8 mouse cellular contexts compared by ENCODE assay signal in genomic region chr1:82641316-82641987, GRCm38 (mm10). TPM values are rescaled to one million over a fixed set of nuclear protein-coding genes. Genes with fewer than 3 reads are reported as not detected.
DNase-seq lines count a peak whose midpoint lies in the region; ATAC-seq and TF ChIP-seq lines count a peak whose summit lies in the region.

No protein-coding gene starts in this region.

- H3K27ac ChIP-seq in thymus, adult 2 months (ENCODE audit: control insufficient read depth, insufficient read depth, low read length) = no peak overlapping the region
- no peak overlapping the region for H3K27ac ChIP-seq in kidney, embryonic 14.5 days (ENCODE audit: low read depth, low read length)
- H3K27ac ChIP-seq in limb, embryonic 14.5 days (replicated peaks; ENCODE audit: low read depth, low read length) = no peak overlapping the region

- H3K36me3 ChIP-seq in thymus, adult 2 months (ENCODE audit: control insufficient read depth, insufficient read depth, low read length) = no peaks in the 10 kb centered on the region
- H3K36me3 ChIP-seq in kidney, embryonic 14.5 days (ENCODE audit: control insufficient read depth, insufficient read depth, low read length) = no peaks in the 10 kb centered on the region
- no peaks in the 10 kb centered on the region for H3K36me3 ChIP-seq in limb, embryonic 14.5 days (ENCODE audit: control insufficient read depth, insufficient read depth, low read length)
- H3K36me3 ChIP-seq in myocyte (ENCODE audit: control insufficient read depth, insufficient read depth) = no peaks in the 10 kb centered on the region
- H3K36me3 ChIP-seq in splenic B cell, adult 2 months (ENCODE audit: control insufficient read depth, insufficient read depth, low read length, poor library complexity, severe bottlenecking) = no peaks in the 10 kb centered on the region

- peak overlapping the region; percentile 37 for H3K4me2 ChIP-seq in kidney, embryonic 14.5 days (replicated peaks; ENCODE audit: low read depth, low read length)
- H3K4me2 ChIP-seq in limb, embryonic 14.5 days (replicated peaks; ENCODE audit: low read depth, low read length, severe bottlenecking) = peak overlapping the region; percentile 42
- peak overlapping the region; percentile 59 for H3K4me2 ChIP-seq in myocyte (ENCODE audit: low read depth)

- no peaks in the 10 kb centered on the region for H3K79me2 ChIP-seq in myocyte (ENCODE audit: control insufficient read depth, insufficient read depth)

- no peak overlapping the region for H3K4me3 ChIP-seq in thymus, adult 2 months (ENCODE audit: control insufficient read depth, insufficient read depth, low read length)
- H3K4me3 ChIP-seq in kidney, embryonic 14.5 days (ENCODE audit: low read length) = peak overlapping the region; percentile 22; the same call in 1 of the 2 replicates
- H3K4me3 ChIP-seq in limb, embryonic 14.5 days (replicated peaks; ENCODE audit: low read length) = peak overlapping the region; percentile 20
- no peak overlapping the region for H3K4me3 ChIP-seq in myocyte

- 43% methylated on average over 18 of the region's 18 CpGs for WGBS in thymus, adult 2 months
- WGBS in kidney, embryonic 14.5 days = 32% methylated on average over 18 of the region's 18 CpGs
- WGBS in limb, embryonic 14.5 days = 39% methylated on average over 18 of the region's 18 CpGs

- peak; percentile 77; the same call in 1 of the 2 replicates for TF ChIP-seq CTCF in thymus, adult 2 months (IDR thresholded peaks at IDR 0.05; ENCODE audit: borderline replicate concordance, control insufficient read depth, extremely low read depth, insufficient read depth, low read length, poor library complexity)

- DNase-seq in thymus, adult 2 months = peak; percentile 54
- DNase-seq in thymus, adult 18-20 months = no peak
- peak; percentile 56 for DNase-seq in embryo, embryonic 11.5 days (ENCODE audit: low read depth, low spot score)
- DNase-seq in limb, embryonic 14.5 days (ENCODE audit: low spot score) = peak; percentile 69
- DNase-seq in splenic B cell, adult 2 months (ENCODE audit: low read depth, low spot score) = peak; percentile 48

- no peaks in the 10 kb centered on the region for H3K27me3 ChIP-seq in thymus, adult 2 months (ENCODE audit: control insufficient read depth, insufficient read depth, low read length)
- H3K27me3 ChIP-seq in kidney, embryonic 14.5 days (ENCODE audit: control insufficient read depth, insufficient read depth, low read length) = no peaks in the 10 kb centered on the region
- H3K27me3 ChIP-seq in limb, embryonic 14.5 days (ENCODE audit: control insufficient read depth, insufficient read depth, low read length) = no peaks in the 10 kb centered on the region
- H3K27me3 ChIP-seq in myocyte (ENCODE audit: control insufficient read depth, insufficient read depth, insufficient read length) = peaks cover 9% of the 10 kb centered on the region
- H3K27me3 ChIP-seq in splenic B cell, adult 2 months (ENCODE audit: control insufficient read depth, insufficient read depth, low read length, poor library complexity, severe bottlenecking) = no peaks in the 10 kb centered on the region

- peak; percentile 59; the same call in 1 of the 2 replicates for ATAC-seq in granulocyte monocyte progenitor cell, adult 5-6 weeks (replicated peaks; ENCODE audit: poor library complexity, severe bottlenecking)
- ATAC-seq in kidney, embryonic 14.5 days (ENCODE audit: low FRiP score, low TSS enrichment) = 0 out of 2 replicates have a peak, but pooled peaks have one; percentile 32
- no peak for ATAC-seq in limb, embryonic 14.5 days (ENCODE audit: low FRiP score, low read depth)

- H3K9me3 ChIP-seq in kidney, embryonic 14.5 days (ENCODE audit: control insufficient read depth, low read length) = no peaks in the 10 kb centered on the region
- no peaks in the 10 kb centered on the region for H3K9me3 ChIP-seq in limb, embryonic 14.5 days (ENCODE audit: control insufficient read depth, low read length)

- H3ac ChIP-seq in myocyte (ENCODE audit: control insufficient read depth, insufficient read length) = no peak overlapping the region

- no peaks in the 10 kb centered on the region for H3K4me1 ChIP-seq in thymus, adult 2 months (replicated peaks; ENCODE audit: control insufficient read depth, insufficient read depth, low read length)
- H3K4me1 ChIP-seq in kidney, embryonic 14.5 days (ENCODE audit: control insufficient read depth, insufficient read depth, low read length) = no peaks in the 10 kb centered on the region
- no peaks in the 10 kb centered on the region for H3K4me1 ChIP-seq in limb, embryonic 14.5 days (ENCODE audit: control insufficient read depth, insufficient read depth, low read length)

- no peak for TF ChIP-seq POLR2A in thymus, adult 2 months (IDR thresholded peaks at IDR 0.05; ENCODE audit: control insufficient read depth, extremely low read depth, insufficient read depth, low read length, poor library complexity)
- TF ChIP-seq POLR2A in limb, embryonic 14.5 days (IDR thresholded peaks at IDR 0.05; ENCODE audit: borderline replicate concordance, extremely low read depth, insufficient read depth, insufficient read length) = no peak
- TF ChIP-seq POLR2A in myocyte (IDR thresholded peaks at IDR 0.05; ENCODE audit: insufficient read length, low read depth) = no peak

- no peak overlapping the region for H3K9ac ChIP-seq in kidney, embryonic 14.5 days (ENCODE audit: low read depth, low read length)
- H3K9ac ChIP-seq in limb, embryonic 14.5 days (ENCODE audit: low read depth, low read length, severe bottlenecking) = no peak overlapping the region

TF ChIP-seq in myocyte, 11 proteins besides CTCF, POLR2A, EP300 and RAD21:
- TF ChIP-seq USF1 (IDR thresholded peaks at IDR 0.05; ENCODE audit: low read depth) (no peak), MAX (IDR thresholded peaks at IDR 0.05; ENCODE audit: low read depth) (no peak), POLR2AphosphoS2 (IDR thresholded peaks at IDR 0.05; ENCODE audit: insufficient read length, low read depth) (no peak), CEBPB (IDR thresholded peaks at IDR 0.05; ENCODE audit: insufficient read depth, poor library complexity, severe bottlenecking) (no peak)

RNA-seq across cellular contexts. Expression of gene Col4a3, which starts 54.7 kb away (rescaled TPM):
- polyA plus RNA-seq in thymus, adult 2 months (2012; rRNA removed) = 0.08 and 0.16 TPM in 2 replicates
- not detected in 2 replicates for total RNA-seq in granulocyte monocyte progenitor cell, adult 5-6 weeks (2014; fragmentation: Nextera tagmentation)
- not detected in 2 replicates for total RNA-seq in granulocyte monocyte progenitor cell, adult 5-6 weeks (2017)
- 0.67 and 1.2 TPM in 2 replicates for polyA plus RNA-seq in kidney, embryonic 14.5 days (2014; fragmentation: Nextera tagmentation; extraction: Ambion mirVana)
- 0.04 and 0.06 TPM in 2 replicates for polyA plus RNA-seq in limb, embryonic 14.5 days (2012; rRNA removed)
- polyA plus RNA-seq in limb, embryonic 14.5 days (2014; fragmentation: Nextera tagmentation; extraction: Ambion mirVana) = 0.03 TPM in 1 of 2 replicates, not detected in the other
- 0.08 TPM for polyA plus RNA-seq in myocyte (2012; fragmentation: generic; extraction: Trizol)

RNA-seq across cellular contexts. Expression of gene Col4a4, which starts 54.8 kb away (rescaled TPM):
- polyA plus RNA-seq in thymus, adult 2 months (2012; rRNA removed) = 0.08 and 0.23 TPM in 2 replicates
- total RNA-seq in granulocyte monocyte progenitor cell, adult 5-6 weeks (2014; fragmentation: Nextera tagmentation) = not detected in 2 replicates
- total RNA-seq in granulocyte monocyte progenitor cell, adult 5-6 weeks (2017) = not detected in 2 replicates
- polyA plus RNA-seq in kidney, embryonic 14.5 days (2014; fragmentation: Nextera tagmentation; extraction: Ambion mirVana) = 0.56 and 1.0 TPM in 2 replicates
- 0.14 and 0.15 TPM in 2 replicates for polyA plus RNA-seq in limb, embryonic 14.5 days (2012; rRNA removed)
- 0.07 and 0.18 TPM in 2 replicates for polyA plus RNA-seq in limb, embryonic 14.5 days (2014; fragmentation: Nextera tagmentation; extraction: Ambion mirVana)
- polyA plus RNA-seq in myocyte (2012; fragmentation: generic; extraction: Trizol) = 0.19 TPM

Comparison
In these comparisons a context has a peak if more than half of its experiments do, and no peak if none do; other contexts are left out.
1. DNase-seq: peak in thymus, adult 2 months (single experiment), embryo, embryonic 11.5 days (single experiment), limb, embryonic 14.5 days (single experiment) and splenic B cell, adult 2 months (single experiment); none in thymus, adult 18-20 months (0 of 2).
2. H3K4me3 ChIP-seq: peak in kidney, embryonic 14.5 days (single experiment) and limb, embryonic 14.5 days (single experiment); none in thymus, adult 2 months (single experiment) and myocyte (single experiment).
3. Peak in every context shown above with its lines, with median percentiles within 50 percentile points of each other: H3K4me2 ChIP-seq.